19 mouse cellular contexts compared by ENCODE assay signal in genomic region chr4:148918707-148919447, GRCm38 (mm10).
DNase-seq lines count a peak whose midpoint lies in the region; ATAC-seq and TF ChIP-seq lines count a peak whose summit lies in the region.
"Had no signal": no experiment of that assay in that cellular context is flagged by ENCODE, and none has a peak within 500 bp of the region (broad histone marks: within the 10 kb centered on the region; RNA-seq: fewer than 3 reads in every experiment).

No protein-coding gene starts in this region.

- WGBS in forebrain, embryonic 10.5 days = 74% methylated on average over 15 of the region's 15 CpGs
- WGBS in forebrain, postnatal 0 days = 49% methylated on average over 15 of the region's 15 CpGs
- 49% methylated on average over 15 of the region's 15 CpGs for WGBS in neural tube, embryonic 13.5 days
- WGBS in stomach, postnatal 0 days = 52% methylated on average over 15 of the region's 15 CpGs

- H3K27ac ChIP-seq in forebrain, embryonic 10.5 days = 0 out of 2 replicates have a peak overlapping the region, but pooled peaks have one; percentile 6
- H3K27ac ChIP-seq in forebrain, postnatal 0 days (ENCODE audit: low read depth, low read length) = no peak overlapping the region
- peak overlapping the region; percentile 87 for H3K27ac ChIP-seq in neural tube, embryonic 13.5 days (replicated peaks)
- no peak overlapping the region for H3K27ac ChIP-seq in stomach, postnatal 0 days (replicated peaks)
- H3K27ac ChIP-seq: heart, adult 2 months; limb, embryonic 13.5 days; liver, embryonic 13.5 days; macrophage had no signal

- no peak for TF ChIP-seq CTCF in forebrain, postnatal 0 days (IDR thresholded peaks at IDR 0.05; ENCODE audit: low read depth)
- TF ChIP-seq CTCF in stomach, postnatal 0 days (IDR thresholded peaks at IDR 0.05; ENCODE audit: low read depth) = no peak

- no peak for TF ChIP-seq EP300 in stomach, postnatal 0 days (optimal IDR thresholded peaks at IDR 0.05)

- H3K4me2 ChIP-seq in forebrain, postnatal 0 days (ENCODE audit: low read depth) = no peak overlapping the region
- H3K4me2 ChIP-seq in neural tube, embryonic 13.5 days = no peak overlapping the region
- H3K4me2 ChIP-seq in stomach, postnatal 0 days (replicated peaks; ENCODE audit: low read depth) = no peak overlapping the region
- H3K4me2 ChIP-seq: limb, embryonic 13.5 days; liver, embryonic 13.5 days; lung, embryonic 14.5 days; midbrain, embryonic 11.5 days had no signal

- no peak for ATAC-seq in forebrain, postnatal 0 days
- no peak for ATAC-seq in neural tube, embryonic 13.5 days (ENCODE audit: low read depth)
- ATAC-seq in stomach, postnatal 0 days (ENCODE audit: low FRiP score, low TSS enrichment) = no peak
- ATAC-seq: CD4-positive, CD25-positive, alpha-beta regulatory T cell, adult 4 months; Patski had no signal

- DNase-seq in forebrain, embryonic 10.5 days (ENCODE audit: extremely low spot score, low spot score) = no peak
- DNase-seq in forebrain, postnatal 0 days = no peak
- DNase-seq in neural tube, embryonic 10.5 days (ENCODE audit: extremely low spot score, low spot score) = no peak
- DNase-seq in kidney, postnatal 36 days = peak; percentile 79
- DNase-seq in stomach, postnatal 0 days (ENCODE audit: low spot score) = no peak
- DNase-seq in right cerebral cortex, adult 2 months (ENCODE audit: low spot score in 2 of 2) = no peak
- DNase-seq in thymus, adult 18-20 months = no peak
- DNase-seq: adrenal gland, adult 8-10 months; cerebellum, postnatal 14 days; heart, adult 2 months; liver, embryonic 13.5 days; lung, embryonic 14.5 days; spleen, adult 18-20 months had no signal

- H3K4me3 ChIP-seq in forebrain, embryonic 10.5 days = no peak overlapping the region
- H3K4me3 ChIP-seq in forebrain, postnatal 0 days (ENCODE audit: low read depth, low read length) = no peak overlapping the region
- no peak overlapping the region for H3K4me3 ChIP-seq in neural tube, embryonic 13.5 days
- no peak overlapping the region for H3K4me3 ChIP-seq in stomach, postnatal 0 days (ENCODE audit: low read depth, low read length)
- H3K4me3 ChIP-seq: heart, adult 2 months; limb, embryonic 13.5 days; liver, embryonic 13.5 days had no signal

- peaks cover 94% of the 10 kb centered on the region for H3K4me1 ChIP-seq in forebrain, embryonic 10.5 days
- peaks cover 7% of the 10 kb centered on the region; the same call in 1 of the 2 replicates for H3K4me1 ChIP-seq in forebrain, postnatal 0 days (ENCODE audit: insufficient read depth)
- peaks cover 100% of the 10 kb centered on the region for H3K4me1 ChIP-seq in neural tube, embryonic 13.5 days (replicated peaks)
- H3K4me1 ChIP-seq in stomach, postnatal 0 days (replicated peaks; ENCODE audit: control insufficient read depth, insufficient read depth) = peaks cover 9% of the 10 kb centered on the region
- H3K4me1 ChIP-seq: liver, embryonic 13.5 days had no signal

- no peaks in the 10 kb centered on the region for H3K9me3 ChIP-seq in forebrain, embryonic 10.5 days
- no peaks in the 10 kb centered on the region for H3K9me3 ChIP-seq in forebrain, postnatal 0 days (ENCODE audit: low read length)
- no peaks in the 10 kb centered on the region for H3K9me3 ChIP-seq in neural tube, embryonic 13.5 days
- no peaks in the 10 kb centered on the region for H3K9me3 ChIP-seq in stomach, postnatal 0 days (ENCODE audit: control insufficient read depth, low read length)
- H3K9me3 ChIP-seq: limb, embryonic 13.5 days; liver, embryonic 13.5 days had no signal

- no peak overlapping the region for H3K9ac ChIP-seq in forebrain, postnatal 0 days
- 0 out of 2 replicates have a peak overlapping the region, but pooled peaks have one; percentile 26 for H3K9ac ChIP-seq in neural tube, embryonic 13.5 days
- H3K9ac ChIP-seq in stomach, postnatal 0 days (ENCODE audit: low read length) = 0 out of 2 replicates have a peak overlapping the region, but pooled peaks have one; percentile 38
- H3K9ac ChIP-seq: limb, embryonic 13.5 days; liver, embryonic 13.5 days; lung, embryonic 14.5 days had no signal

- H3K36me3 ChIP-seq in forebrain, embryonic 10.5 days (replicated peaks) = no peaks in the 10 kb centered on the region
- no peaks in the 10 kb centered on the region for H3K36me3 ChIP-seq in forebrain, postnatal 0 days (ENCODE audit: insufficient read depth)
- no peaks in the 10 kb centered on the region for H3K36me3 ChIP-seq in neural tube, embryonic 13.5 days
- H3K36me3 ChIP-seq in stomach, postnatal 0 days (ENCODE audit: control insufficient read depth, insufficient read depth, low read length) = no peaks in the 10 kb centered on the region
- H3K36me3 ChIP-seq: limb, embryonic 13.5 days; liver, embryonic 13.5 days had no signal

- H3K27me3 ChIP-seq in forebrain, embryonic 10.5 days (ENCODE audit: poor library complexity, severe bottlenecking) = peaks cover 96% of the 10 kb centered on the region
- 0 out of 2 replicates have a peak, but pooled peaks cover 2% of the 10 kb centered on the region for H3K27me3 ChIP-seq in forebrain, postnatal 0 days (ENCODE audit: insufficient read depth, low read length)
- peaks cover 71% of the 10 kb centered on the region for H3K27me3 ChIP-seq in neural tube, embryonic 13.5 days
- no peaks in the 10 kb centered on the region for H3K27me3 ChIP-seq in stomach, postnatal 0 days (ENCODE audit: control insufficient read depth, insufficient read depth, low read length)
- H3K27me3 ChIP-seq: Patski had no signal

Comparison
In these comparisons a context has a peak if more than half of its experiments do, and no peak if none do; other contexts are left out.
1. H3K27ac ChIP-seq: peak in forebrain, embryonic 10.5 days (single experiment) and neural tube, embryonic 13.5 days (single experiment); none in forebrain, postnatal 0 days (single experiment) and stomach, postnatal 0 days (single experiment).
2. DNase-seq: peak in kidney, postnatal 36 days (2 of 2); none in forebrain, embryonic 10.5 days (single experiment), forebrain, postnatal 0 days (single experiment), neural tube, embryonic 10.5 days (single experiment), stomach, postnatal 0 days (single experiment), right cerebral cortex, adult 2 months (0 of 2) and thymus, adult 18-20 months (0 of 2).